Mouse (Mus musculus): ENCODE measurements around the gene Ifna6. TPM values are rescaled to one million over a fixed set of nuclear protein-coding genes. Genes with fewer than 3 reads are reported as not detected.
"Not testable (repeated sequence)": the region's sequence is repeated elsewhere in the genome, so short reads cannot be mapped to it uniquely, and the experiment has no call there.

Gene Ifna6
- polyA plus RNA-seq, 1 experiment from 2014 or later, result not detected

DNA sequence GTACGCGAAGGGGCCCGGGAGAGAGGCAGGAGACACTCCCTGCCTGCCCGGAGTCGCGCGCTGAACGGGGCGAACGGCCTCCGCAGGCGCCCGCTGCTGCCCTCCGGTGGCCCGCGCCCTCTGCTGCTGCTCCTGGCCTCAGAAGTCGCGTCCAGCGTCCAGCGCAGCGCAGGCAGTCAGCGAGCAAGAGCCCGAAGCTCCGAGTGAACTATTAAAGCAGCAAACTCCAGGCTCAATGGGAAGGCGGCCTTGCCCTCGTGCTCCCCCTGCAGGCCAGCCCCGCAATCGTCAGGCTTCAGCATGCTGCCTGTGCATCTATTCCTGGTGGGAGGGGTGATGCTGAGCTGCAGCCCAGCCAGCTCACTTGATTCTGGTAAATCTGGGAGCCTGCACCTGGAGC, 30.1 kb upstream of the Ifna6 start, which contains the start of gene Gm13279:
Gene Gm13279 (plus strand): TSS at position 301 of the 400 bp plus-strand sequence.
- not testable (repeated sequence) for H3K27ac ChIP-seq (ENCODE audit: low read length); H3K4me2 ChIP-seq (ENCODE audit: low read depth, low read length); H3K4me3 ChIP-seq (ENCODE audit: low read length); H3K4me1 ChIP-seq (replicated peaks; ENCODE audit: control insufficient read depth, insufficient read depth, low read length); ATAC-seq (ENCODE audit: low read depth); H3K36me3 ChIP-seq (ENCODE audit: control insufficient read depth, insufficient read depth, low read length); H3K27me3 ChIP-seq (ENCODE audit: control insufficient read depth, insufficient read depth, low read depth, low read length); H3K9ac ChIP-seq (ENCODE audit: low read length); H3K9me3 ChIP-seq (ENCODE audit: control insufficient read depth, low read length)
- no CpG with 5 or more reads among the region's 28 CpGs for WGBS

DNA sequence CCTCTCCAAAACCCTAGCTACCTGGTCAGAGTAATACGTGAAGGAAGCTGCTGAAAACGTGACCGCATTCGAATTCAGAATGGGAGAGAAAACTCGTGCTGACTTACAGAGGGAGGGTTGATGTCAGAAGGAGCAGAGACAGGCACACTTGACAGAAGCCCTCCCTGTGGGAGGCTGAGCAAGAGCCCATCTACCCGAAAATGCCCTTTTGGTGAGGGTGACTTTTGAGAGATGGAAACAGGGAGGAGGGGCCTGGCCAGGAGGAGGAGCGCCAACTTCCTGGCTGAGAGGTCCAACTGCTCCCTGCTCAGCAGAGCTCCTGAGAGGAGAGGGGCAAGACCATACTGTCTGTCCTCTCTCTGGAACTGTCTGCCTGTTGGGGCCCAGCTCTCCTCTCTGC, 27.9 kb upstream of the Ifna6 start, which contains the start of gene Gm13285:
Gene Gm13285 (plus strand): TSS at position 301 of the 400 bp plus-strand sequence.
- H3K36me3 ChIP-seq (ENCODE audit: control insufficient read depth, insufficient read depth, low read length); H3K9ac ChIP-seq (ENCODE audit: low read length); H3K4me2 ChIP-seq (ENCODE audit: low read depth, low read length); H3K27me3 ChIP-seq (ENCODE audit: control insufficient read depth, insufficient read depth, low read depth, low read length); H3K4me1 ChIP-seq (replicated peaks; ENCODE audit: control insufficient read depth, insufficient read depth, low read length); H3K9me3 ChIP-seq (ENCODE audit: control insufficient read depth, low read length); ATAC-seq (ENCODE audit: low read depth); H3K4me3 ChIP-seq (ENCODE audit: low read length); H3K27ac ChIP-seq (ENCODE audit: low read length): not testable (repeated sequence)
- WGBS, result 6% methylated on average over 2 of the region's 7 CpGs

- WGBS, result no CpG with 5 or more reads among the region's 29 CpGs
- H3K36me3 ChIP-seq (ENCODE audit: control insufficient read depth, insufficient read depth, low read length); H3K27me3 ChIP-seq (ENCODE audit: control insufficient read depth, insufficient read depth, low read depth, low read length); H3K4me3 ChIP-seq (ENCODE audit: low read length); H3K9ac ChIP-seq (ENCODE audit: low read length); H3K27ac ChIP-seq (ENCODE audit: low read length); H3K4me1 ChIP-seq (replicated peaks; ENCODE audit: control insufficient read depth, insufficient read depth, low read length); ATAC-seq (ENCODE audit: low read depth); H3K4me2 ChIP-seq (ENCODE audit: low read depth, low read length); H3K9me3 ChIP-seq (ENCODE audit: control insufficient read depth, low read length): not testable (repeated sequence)
Measured at GRCm38 (mm10) chr4:88802954-88803353, 24.3 kb upstream of the Ifna6 start, which contains the start of gene Gm13287. Gene Gm13287 (plus strand): TSS chr4:88803254.

DNA sequence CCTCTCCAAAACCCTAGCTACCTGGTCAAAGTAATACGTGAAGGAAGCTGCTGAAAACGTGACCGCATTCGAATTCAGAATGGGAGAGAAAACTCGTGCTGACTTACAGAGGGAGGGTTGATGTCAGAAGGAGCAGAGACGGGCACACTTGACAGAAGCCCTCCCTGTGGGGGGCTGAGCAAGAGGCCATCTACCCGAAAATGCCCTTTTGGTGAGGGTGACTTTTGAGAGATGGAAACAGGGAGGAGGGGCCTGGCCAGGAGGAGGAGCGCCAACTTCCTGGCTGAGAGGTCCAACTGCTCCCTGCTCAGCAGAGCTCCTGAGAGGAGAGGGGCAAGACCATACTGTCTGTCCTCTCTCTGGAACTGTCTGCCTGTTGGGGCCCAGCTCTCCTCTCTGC, 22.0 kb upstream of the Ifna6 start, which contains the start of gene Gm13288:
Gene Gm13288 (plus strand): TSS at position 301 of the 400 bp plus-strand sequence.
- Histone ChIP-seq H3K4me2 (ENCODE audit: low read depth, low read length) (peak within 1 kb of the TSS; percentile 32; the same call in 1 of the 2 replicates), H3K4me3 (ENCODE audit: low read length) (peak within 1 kb of the TSS; percentile 26; the same call in 1 of the 2 replicates)
- not testable (repeated sequence) for H3K9ac ChIP-seq (ENCODE audit: low read length); ATAC-seq (ENCODE audit: low read depth); H3K4me1 ChIP-seq (replicated peaks; ENCODE audit: control insufficient read depth, insufficient read depth, low read length); H3K27me3 ChIP-seq (ENCODE audit: control insufficient read depth, insufficient read depth, low read depth, low read length); H3K27ac ChIP-seq (ENCODE audit: low read length); H3K36me3 ChIP-seq (ENCODE audit: control insufficient read depth, insufficient read depth, low read length); H3K9me3 ChIP-seq (ENCODE audit: control insufficient read depth, low read length)
- WGBS, result no CpG with 5 or more reads among the region's 8 CpGs

- H3K9ac ChIP-seq (ENCODE audit: low read length); H3K9me3 ChIP-seq (ENCODE audit: control insufficient read depth, low read length); H3K27ac ChIP-seq (ENCODE audit: low read length); H3K27me3 ChIP-seq (ENCODE audit: control insufficient read depth, insufficient read depth, low read depth, low read length); H3K36me3 ChIP-seq (ENCODE audit: control insufficient read depth, insufficient read depth, low read length); H3K4me1 ChIP-seq (replicated peaks; ENCODE audit: control insufficient read depth, insufficient read depth, low read length); ATAC-seq (ENCODE audit: low read depth): not testable (repeated sequence)
- WGBS, result no CpG with 5 or more reads among the region's 34 CpGs
- peak overlapping the region; percentile 26; the same call in 1 of the 2 replicates for H3K4me3 ChIP-seq (ENCODE audit: low read length)
- peak overlapping the region; percentile 32; the same call in 1 of the 2 replicates for H3K4me2 ChIP-seq (ENCODE audit: low read depth, low read length)
Measured at GRCm38 (mm10) chr4:88805761-88806160, 21.5 kb upstream of the Ifna6 start.

DNA sequence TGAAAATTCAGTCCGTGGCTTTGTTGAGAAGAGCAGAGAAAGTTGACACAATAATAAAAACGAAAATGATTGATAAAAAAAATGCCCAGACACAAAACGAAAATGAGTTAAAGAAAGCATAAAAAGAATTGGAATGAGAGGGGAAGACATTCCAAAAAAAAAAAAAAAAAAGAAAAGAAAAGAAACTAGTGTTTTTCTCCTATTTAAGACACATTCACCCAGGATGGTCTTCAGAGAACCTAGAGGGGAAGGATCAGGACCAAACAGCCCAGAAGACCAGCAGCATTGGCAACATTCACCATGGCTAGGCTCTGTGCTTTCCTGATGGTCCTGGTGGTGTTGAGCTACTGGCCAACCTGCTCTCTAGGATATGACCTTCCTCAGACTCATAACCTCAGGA, 11.3 kb upstream of the Ifna6 start, which contains the start of gene Ifna7:
Gene Ifna7 (plus strand): TSS at position 301 of the 400 bp plus-strand sequence.
- no peaks in the 10 kb centered on the region for H3K9me3 ChIP-seq (ENCODE audit: control insufficient read depth, low read length)
- H3K9ac ChIP-seq (ENCODE audit: low read length), result no peak within 1 kb of the TSS
- no peaks in the 10 kb centered on the region for H3K36me3 ChIP-seq (ENCODE audit: control insufficient read depth, insufficient read depth, low read length)
- no peak within 1 kb of the TSS for H3K4me2 ChIP-seq (ENCODE audit: low read depth, low read length)
- no peak for ATAC-seq (ENCODE audit: low read depth)
- H3K4me1 ChIP-seq (replicated peaks; ENCODE audit: control insufficient read depth, insufficient read depth, low read length), result no peaks in the 10 kb centered on the region
- H3K27me3 ChIP-seq (ENCODE audit: control insufficient read depth, insufficient read depth, low read depth, low read length), result no peaks in the 10 kb centered on the region
- no peak within 1 kb of the TSS for H3K4me3 ChIP-seq (ENCODE audit: low read length)
- no peak within 1 kb of the TSS for H3K27ac ChIP-seq (ENCODE audit: low read length)
- WGBS, result 52% methylated on average over 3 of the region's 3 CpGs

DNA sequence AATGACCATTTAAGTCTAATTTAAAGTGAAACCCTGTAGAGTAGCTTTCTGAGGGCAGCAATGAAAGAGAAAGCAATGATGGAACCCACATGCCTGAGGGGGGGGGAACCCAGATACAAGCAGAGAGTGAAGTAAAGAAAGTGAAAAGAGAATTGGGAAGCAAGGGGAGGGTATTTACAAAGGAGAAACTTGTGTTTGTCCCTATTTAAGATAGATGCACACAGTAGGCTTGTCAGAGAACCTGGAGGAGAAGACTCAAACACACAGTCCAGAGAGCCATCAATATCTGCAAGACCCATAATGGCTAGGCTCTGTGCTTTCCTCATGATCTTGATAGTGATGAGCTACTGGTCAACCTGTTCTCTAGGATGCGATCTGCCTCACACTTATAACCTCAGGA, 7.6 kb upstream of the Ifna6 start, which contains the start of gene Ifna11:
Gene Ifna11 (plus strand): TSS at position 301 of the 400 bp plus-strand sequence.
- ATAC-seq (ENCODE audit: low read depth), result no peak
- no peaks in the 10 kb centered on the region for H3K4me1 ChIP-seq (replicated peaks; ENCODE audit: control insufficient read depth, insufficient read depth, low read length)
- H3K9ac ChIP-seq (ENCODE audit: low read length), result no peak within 1 kb of the TSS
- no peaks in the 10 kb centered on the region for H3K36me3 ChIP-seq (ENCODE audit: control insufficient read depth, insufficient read depth, low read length)
- H3K9me3 ChIP-seq (ENCODE audit: control insufficient read depth, low read length), result no peaks in the 10 kb centered on the region
- WGBS, result 79% methylated on average over 1 of the region's 1 CpGs
- H3K4me3 ChIP-seq (ENCODE audit: low read length), result no peak within 1 kb of the TSS
- no peaks in the 10 kb centered on the region for H3K27me3 ChIP-seq (ENCODE audit: control insufficient read depth, insufficient read depth, low read depth, low read length)
- no peak within 1 kb of the TSS for H3K4me2 ChIP-seq (ENCODE audit: low read depth, low read length)
- no peak within 1 kb of the TSS for H3K27ac ChIP-seq (ENCODE audit: low read length)

DNA sequence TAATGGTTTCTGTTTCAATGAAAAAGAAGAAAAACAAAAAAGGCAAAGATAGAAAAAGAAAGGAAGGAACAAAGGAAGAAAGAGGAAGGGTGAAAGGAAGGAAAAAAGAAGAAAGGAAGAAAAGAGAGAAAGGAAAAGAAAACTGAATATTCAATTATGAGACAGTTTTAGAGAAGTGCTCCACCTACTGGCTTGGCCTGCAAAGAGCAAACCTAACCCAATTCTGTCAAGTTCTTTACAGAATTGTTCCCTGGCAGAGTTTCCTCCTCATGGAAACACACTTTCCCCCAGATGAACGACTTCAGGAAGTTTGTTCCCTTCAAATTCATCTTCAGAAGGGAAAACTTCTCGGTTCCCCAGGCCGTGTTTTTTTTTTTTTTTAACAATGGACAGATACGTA, 4.2 kb upstream of the Ifna6 start:
- H3K27ac ChIP-seq (ENCODE audit: low read length), result no peak overlapping the region
- 24% methylated on average over 4 of the region's 4 CpGs for WGBS
- no peak for ATAC-seq (ENCODE audit: low read depth)

GRCm38 (mm10) chr4:88830523-88830922, 3.3 kb downstream of the Ifna6 start:
- Histone ChIP-seq H3K4me3 (ENCODE audit: low read length) (no peak overlapping the region), H3K9me3 (ENCODE audit: control insufficient read depth, low read length) (no peaks in the 10 kb centered on the region), H3K27ac (ENCODE audit: low read length) (no peak overlapping the region), H3K36me3 (ENCODE audit: control insufficient read depth, insufficient read depth, low read length) (no peaks in the 10 kb centered on the region), H3K27me3 (ENCODE audit: control insufficient read depth, insufficient read depth, low read depth, low read length) (no peaks in the 10 kb centered on the region), H3K4me2 (ENCODE audit: low read depth, low read length) (no peak overlapping the region), H3K4me1 (replicated peaks; ENCODE audit: control insufficient read depth, insufficient read depth, low read length) (no peaks in the 10 kb centered on the region), H3K9ac (ENCODE audit: low read length) (no peak overlapping the region)
- 29% methylated on average over 4 of the region's 4 CpGs for WGBS
- ATAC-seq (ENCODE audit: low read depth), result no peak

More for the DNA sequence above, 4.2 kb upstream of the Ifna6 start:
- Histone ChIP-seq H3K9me3 (ENCODE audit: control insufficient read depth, low read length) (no peaks in the 10 kb centered on the region), H3K4me3 (ENCODE audit: low read length) (no peak overlapping the region), H3K9ac (ENCODE audit: low read length) (no peak overlapping the region), H3K27me3 (ENCODE audit: control insufficient read depth, insufficient read depth, low read depth, low read length) (no peaks in the 10 kb centered on the region), H3K4me1 (replicated peaks; ENCODE audit: control insufficient read depth, insufficient read depth, low read length) (no peaks in the 10 kb centered on the region), H3K4me2 (ENCODE audit: low read depth, low read length) (no peak overlapping the region), H3K36me3 (ENCODE audit: control insufficient read depth, insufficient read depth, low read length) (no peaks in the 10 kb centered on the region)
